Mouse (Mus musculus): Measurements from ENCODE around the gene Ppp4r3a. TPM values are rescaled to one million over a fixed set of nuclear protein-coding genes. Genes with fewer than 3 reads are reported as not detected.

Ppp4r3a gene
- polyA plus RNA-seq, 1 experiment: 8.8 TPM

- Histone ChIP-seq H3K79me2 (ENCODE audit: control insufficient read depth, insufficient read depth) (peaks cover 38% of the 10 kb centered on the region), H3K4me3 (peak overlapping the region; percentile 30), H3K36me3 (ENCODE audit: control insufficient read depth, insufficient read depth) (no peaks in the 10 kb centered on the region), H3K4me2 (ENCODE audit: low read depth) (peak overlapping the region; percentile 93), H3ac (ENCODE audit: control insufficient read depth, insufficient read length) (no peak overlapping the region), H3K27me3 (ENCODE audit: control insufficient read depth, insufficient read depth, insufficient read length) (no peaks in the 10 kb centered on the region)
- TF ChIP-seq POLR2AphosphoS2 (IDR thresholded peaks at IDR 0.05; ENCODE audit: insufficient read length, low read depth) (no peak), POLR2A (IDR thresholded peaks at IDR 0.05; ENCODE audit: insufficient read length, low read depth) (no peak), REST (IDR thresholded peaks at IDR 0.05; ENCODE audit: insufficient read depth, insufficient read length) (no peak), TCF12 (IDR thresholded peaks at IDR 0.05; ENCODE audit: insufficient read depth, poor library complexity, severe bottlenecking) (no peak), SRF (IDR thresholded peaks at IDR 0.05; ENCODE audit: control insufficient read depth, insufficient read length, low read depth) (no peak), MAX (IDR thresholded peaks at IDR 0.05; ENCODE audit: low read depth) (no peak), TCF3 (IDR thresholded peaks at IDR 0.05; ENCODE audit: insufficient read length, low read depth) (no peak), USF1 (IDR thresholded peaks at IDR 0.05; ENCODE audit: low read depth) (no peak), E2F4 (IDR thresholded peaks at IDR 0.05; ENCODE audit: insufficient read depth) (no peak), MYOD1 (IDR thresholded peaks at IDR 0.05; ENCODE audit: control insufficient read depth in 1 of 3, insufficient read length in 2 of 3, low read depth in 2 of 3) (no peak), MYOG (IDR thresholded peaks at IDR 0.05; ENCODE audit: control insufficient read depth in 1 of 3, insufficient read depth in 1 of 3, insufficient read length in 2 of 3, low read depth in 2 of 3) (no peak), CEBPB (IDR thresholded peaks at IDR 0.05; ENCODE audit: insufficient read depth, poor library complexity, severe bottlenecking) (no peak)
Measured at GRCm38 (mm10) chr12:101026518-101026917, 57.0 kb downstream of the Ppp4r3a start.

- Histone ChIP-seq H3K4me3 (peak overlapping the region; percentile 30), H3ac (ENCODE audit: control insufficient read depth, insufficient read length) (no peak overlapping the region), H3K4me2 (ENCODE audit: low read depth) (peak overlapping the region; percentile 93), H3K79me2 (ENCODE audit: control insufficient read depth, insufficient read depth) (peaks cover 38% of the 10 kb centered on the region), H3K36me3 (ENCODE audit: control insufficient read depth, insufficient read depth) (no peaks in the 10 kb centered on the region), H3K27me3 (ENCODE audit: control insufficient read depth, insufficient read depth, insufficient read length) (no peaks in the 10 kb centered on the region)
- no peak for TF ChIP-seq E2F4 (IDR thresholded peaks at IDR 0.05; ENCODE audit: insufficient read depth)
- no peak for TF ChIP-seq CEBPB (IDR thresholded peaks at IDR 0.05; ENCODE audit: insufficient read depth, poor library complexity, severe bottlenecking)
- no peak for TF ChIP-seq MAX (IDR thresholded peaks at IDR 0.05; ENCODE audit: low read depth)
- TF ChIP-seq POLR2A (IDR thresholded peaks at IDR 0.05; ENCODE audit: insufficient read length, low read depth): no peak
- TF ChIP-seq MYOG (IDR thresholded peaks at IDR 0.05; ENCODE audit: control insufficient read depth in 1 of 3, insufficient read depth in 1 of 3, insufficient read length in 2 of 3, low read depth in 2 of 3): no peak
- TF ChIP-seq TCF12 (IDR thresholded peaks at IDR 0.05; ENCODE audit: insufficient read depth, poor library complexity, severe bottlenecking): no peak
- TF ChIP-seq REST (IDR thresholded peaks at IDR 0.05; ENCODE audit: insufficient read depth, insufficient read length): no peak
- TF ChIP-seq MYOD1 (IDR thresholded peaks at IDR 0.05; ENCODE audit: control insufficient read depth in 1 of 3, insufficient read length in 2 of 3, low read depth in 2 of 3): no peak
- no peak for TF ChIP-seq POLR2AphosphoS2 (IDR thresholded peaks at IDR 0.05; ENCODE audit: insufficient read length, low read depth)
- no peak for TF ChIP-seq USF1 (IDR thresholded peaks at IDR 0.05; ENCODE audit: low read depth)
- TF ChIP-seq TCF3 (IDR thresholded peaks at IDR 0.05; ENCODE audit: insufficient read length, low read depth): no peak
- no peak for TF ChIP-seq SRF (IDR thresholded peaks at IDR 0.05; ENCODE audit: control insufficient read depth, insufficient read length, low read depth)
Measured at GRCm38 (mm10) chr12:101026025-101026424, 57.5 kb downstream of the Ppp4r3a start.

GRCm38 (mm10) chr12:101025379-101025778, 58.1 kb downstream of the Ppp4r3a start:
- no peaks in the 10 kb centered on the region for H3K27me3 ChIP-seq (ENCODE audit: control insufficient read depth, insufficient read depth, insufficient read length)
- H3K4me2 ChIP-seq (ENCODE audit: low read depth): peak overlapping the region; percentile 93
- H3K36me3 ChIP-seq (ENCODE audit: control insufficient read depth, insufficient read depth): no peaks in the 10 kb centered on the region
- no peak overlapping the region for H3ac ChIP-seq (ENCODE audit: control insufficient read depth, insufficient read length)
- no peak overlapping the region for H3K4me3 ChIP-seq
- no peak for TF ChIP-seq MAX (IDR thresholded peaks at IDR 0.05; ENCODE audit: low read depth)
- peak; percentile 5 for TF ChIP-seq USF1 (IDR thresholded peaks at IDR 0.05; ENCODE audit: low read depth)
- peaks cover 38% of the 10 kb centered on the region for H3K79me2 ChIP-seq (ENCODE audit: control insufficient read depth, insufficient read depth)

- peaks cover 38% of the 10 kb centered on the region for H3K79me2 ChIP-seq (ENCODE audit: control insufficient read depth, insufficient read depth)
- H3K27me3 ChIP-seq (ENCODE audit: control insufficient read depth, insufficient read depth, insufficient read length): no peaks in the 10 kb centered on the region
- H3ac ChIP-seq (ENCODE audit: control insufficient read depth, insufficient read length): no peak overlapping the region
- H3K4me3 ChIP-seq: no peak overlapping the region
- H3K36me3 ChIP-seq (ENCODE audit: control insufficient read depth, insufficient read depth): no peaks in the 10 kb centered on the region
- TF ChIP-seq USF1 (IDR thresholded peaks at IDR 0.05; ENCODE audit: low read depth): no peak
- H3K4me2 ChIP-seq (ENCODE audit: low read depth): peak overlapping the region; percentile 93
Measured at GRCm38 (mm10) chr12:101024824-101025223, 58.7 kb downstream of the Ppp4r3a start.

GRCm38 (mm10) chr12:101023143-101023542, 60.4 kb downstream of the Ppp4r3a start:
- Histone ChIP-seq H3K36me3 (ENCODE audit: control insufficient read depth, insufficient read depth) (no peaks in the 10 kb centered on the region), H3ac (ENCODE audit: control insufficient read depth, insufficient read length) (no peak overlapping the region), H3K4me2 (ENCODE audit: low read depth) (no peak overlapping the region), H3K27me3 (ENCODE audit: control insufficient read depth, insufficient read depth, insufficient read length) (no peaks in the 10 kb centered on the region), H3K79me2 (ENCODE audit: control insufficient read depth, insufficient read depth) (peaks cover 48% of the 10 kb centered on the region), H3K4me3 (no peak overlapping the region)
- no peak for TF ChIP-seq MYOG (IDR thresholded peaks at IDR 0.05; ENCODE audit: control insufficient read depth in 1 of 3, insufficient read depth in 1 of 3, insufficient read length in 2 of 3, low read depth in 2 of 3)
- no peak for TF ChIP-seq E2F4 (IDR thresholded peaks at IDR 0.05; ENCODE audit: insufficient read depth)
- TF ChIP-seq MAX (IDR thresholded peaks at IDR 0.05; ENCODE audit: low read depth): no peak
- no peak for TF ChIP-seq CEBPB (IDR thresholded peaks at IDR 0.05; ENCODE audit: insufficient read depth, poor library complexity, severe bottlenecking)
- TF ChIP-seq REST (IDR thresholded peaks at IDR 0.05; ENCODE audit: insufficient read depth, insufficient read length): no peak
- no peak for TF ChIP-seq MYOD1 (IDR thresholded peaks at IDR 0.05; ENCODE audit: control insufficient read depth in 1 of 3, insufficient read length in 2 of 3, low read depth in 2 of 3)
- no peak for TF ChIP-seq SRF (IDR thresholded peaks at IDR 0.05; ENCODE audit: control insufficient read depth, insufficient read length, low read depth)
- no peak for TF ChIP-seq USF1 (IDR thresholded peaks at IDR 0.05; ENCODE audit: low read depth)
- TF ChIP-seq POLR2A (IDR thresholded peaks at IDR 0.05; ENCODE audit: insufficient read length, low read depth): no peak
- TF ChIP-seq POLR2AphosphoS2 (IDR thresholded peaks at IDR 0.05; ENCODE audit: insufficient read length, low read depth): no peak
- TF ChIP-seq TCF3 (IDR thresholded peaks at IDR 0.05; ENCODE audit: insufficient read length, low read depth): no peak
- TF ChIP-seq TCF12 (IDR thresholded peaks at IDR 0.05; ENCODE audit: insufficient read depth, poor library complexity, severe bottlenecking): no peak

All from myocyte (in vitro differentiated cells).